Mouse (Mus musculus): Measurements from ENCODE around the gene Inpp5d. TPM values are rescaled to one million over a fixed set of nuclear protein-coding genes. Genes with fewer than 3 reads are reported as not detected.

Gene Inpp5d
- polyA plus RNA-seq, 1 experiment: 278 TPM

- no peak overlapping the region for H3K27ac ChIP-seq (ENCODE audit: control insufficient read depth, insufficient read depth, low read length)
- H3K27me3 ChIP-seq (ENCODE audit: control insufficient read depth, insufficient read depth, low read length): no peaks in the 10 kb centered on the region
- no peaks in the 10 kb centered on the region for H3K4me1 ChIP-seq (replicated peaks; ENCODE audit: control insufficient read depth, insufficient read depth, low read length)
- 76% methylated on average over 8 of the region's 8 CpGs for WGBS
- TF ChIP-seq POLR2A (IDR thresholded peaks at IDR 0.05; ENCODE audit: control insufficient read depth, extremely low read depth, insufficient read depth, low read length, poor library complexity) (no peak), CTCF (IDR thresholded peaks at IDR 0.05; ENCODE audit: borderline replicate concordance, control insufficient read depth, extremely low read depth, insufficient read depth, low read length, poor library complexity) (no peak)
- H3K4me3 ChIP-seq (ENCODE audit: control insufficient read depth, insufficient read depth, low read length): no peak overlapping the region
- peaks cover 18% of the 10 kb centered on the region for H3K36me3 ChIP-seq (ENCODE audit: control insufficient read depth, insufficient read depth, low read length)
- DNase-seq: no peak
Measured at GRCm38 (mm10) chr1:87721382-87721781, 101.3 kb downstream of the Inpp5d start.

GRCm38 (mm10) chr1:87722081-87722480 lies 102.0 kb downstream of the Inpp5d start:
- H3K36me3 ChIP-seq (ENCODE audit: control insufficient read depth, insufficient read depth, low read length): peaks cover 15% of the 10 kb centered on the region
- H3K27ac ChIP-seq (ENCODE audit: control insufficient read depth, insufficient read depth, low read length): no peak overlapping the region
- DNase-seq: no peak
- WGBS: 92% methylated on average over 2 of the region's 2 CpGs
- H3K4me1 ChIP-seq (replicated peaks; ENCODE audit: control insufficient read depth, insufficient read depth, low read length): no peaks in the 10 kb centered on the region
- H3K27me3 ChIP-seq (ENCODE audit: control insufficient read depth, insufficient read depth, low read length): no peaks in the 10 kb centered on the region
- H3K4me3 ChIP-seq (ENCODE audit: control insufficient read depth, insufficient read depth, low read length): no peak overlapping the region
- TF ChIP-seq CTCF (IDR thresholded peaks at IDR 0.05; ENCODE audit: borderline replicate concordance, control insufficient read depth, extremely low read depth, insufficient read depth, low read length, poor library complexity) (no peak), POLR2A (IDR thresholded peaks at IDR 0.05; ENCODE audit: control insufficient read depth, extremely low read depth, insufficient read depth, low read length, poor library complexity) (no peak)

DNA sequence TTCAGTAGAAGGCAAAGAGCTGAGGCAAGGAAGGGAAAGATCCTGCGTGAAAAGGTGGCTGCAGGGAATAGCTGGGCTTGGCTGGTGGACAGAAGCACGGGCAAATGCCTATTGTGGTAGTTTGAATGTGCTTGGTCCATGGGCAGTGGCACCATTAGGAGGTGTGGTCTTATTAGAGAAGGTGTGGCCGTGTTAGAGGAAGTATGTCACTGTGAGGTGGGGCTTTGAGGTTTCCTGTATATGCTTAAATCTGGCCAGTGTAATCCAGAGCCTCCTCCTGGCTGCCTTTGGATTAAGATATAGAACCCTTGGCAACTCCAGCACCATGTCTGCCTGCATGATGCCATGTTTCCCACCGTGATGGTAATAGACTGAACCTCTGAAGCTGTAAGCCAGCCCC lies 103.2 kb downstream of the Inpp5d start:
- Histone ChIP-seq H3K4me1 (replicated peaks; ENCODE audit: control insufficient read depth, insufficient read depth, low read length) (no peaks in the 10 kb centered on the region), H3K4me3 (ENCODE audit: control insufficient read depth, insufficient read depth, low read length) (no peak overlapping the region), H3K27ac (ENCODE audit: control insufficient read depth, insufficient read depth, low read length) (no peak overlapping the region), H3K36me3 (ENCODE audit: control insufficient read depth, insufficient read depth, low read length) (peaks cover 12% of the 10 kb centered on the region), H3K27me3 (ENCODE audit: control insufficient read depth, insufficient read depth, low read length) (no peaks in the 10 kb centered on the region)
- no peak for DNase-seq
- 63% methylated on average over 4 of the region's 4 CpGs for WGBS
- TF ChIP-seq CTCF (IDR thresholded peaks at IDR 0.05; ENCODE audit: borderline replicate concordance, control insufficient read depth, extremely low read depth, insufficient read depth, low read length, poor library complexity) (no peak), POLR2A (IDR thresholded peaks at IDR 0.05; ENCODE audit: control insufficient read depth, extremely low read depth, insufficient read depth, low read length, poor library complexity) (no peak)

DNA sequence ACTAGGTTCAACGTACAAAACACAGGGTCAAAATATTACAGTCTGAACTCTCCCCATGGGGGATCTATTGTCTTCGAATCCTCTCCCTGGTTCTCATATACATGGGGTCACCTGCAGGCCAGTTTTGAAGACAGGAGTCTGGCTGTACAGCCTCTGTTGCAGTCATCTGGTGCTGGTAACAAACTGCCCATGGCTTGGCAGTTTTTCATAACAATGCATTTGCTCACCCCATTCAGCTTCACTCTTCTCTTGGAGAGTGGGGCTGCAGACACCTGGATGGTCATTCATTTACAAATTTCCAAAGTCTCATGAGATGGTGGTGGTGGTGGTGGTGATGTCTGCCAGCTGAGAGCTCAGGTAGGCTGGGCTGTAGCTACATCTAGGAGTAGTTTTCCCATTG lies 109.0 kb downstream of the Inpp5d start:
- WGBS: 84% methylated on average over 2 of the region's 2 CpGs
- Histone ChIP-seq H3K4me3 (ENCODE audit: control insufficient read depth, insufficient read depth, low read length) (no peak overlapping the region), H3K4me1 (replicated peaks; ENCODE audit: control insufficient read depth, insufficient read depth, low read length) (no peaks in the 10 kb centered on the region), H3K27ac (ENCODE audit: control insufficient read depth, insufficient read depth, low read length) (no peak overlapping the region), H3K36me3 (ENCODE audit: control insufficient read depth, insufficient read depth, low read length) (no peaks in the 10 kb centered on the region), H3K27me3 (ENCODE audit: control insufficient read depth, insufficient read depth, low read length) (no peaks in the 10 kb centered on the region)
- TF ChIP-seq POLR2A (IDR thresholded peaks at IDR 0.05; ENCODE audit: control insufficient read depth, extremely low read depth, insufficient read depth, low read length, poor library complexity) (no peak), CTCF (IDR thresholded peaks at IDR 0.05; ENCODE audit: borderline replicate concordance, control insufficient read depth, extremely low read depth, insufficient read depth, low read length, poor library complexity) (no peak)
- no peak for DNase-seq

- WGBS: 91% methylated on average over 6 of the region's 6 CpGs
- no peaks in the 10 kb centered on the region for H3K27me3 ChIP-seq (ENCODE audit: control insufficient read depth, insufficient read depth, low read length)
- no peaks in the 10 kb centered on the region for H3K36me3 ChIP-seq (ENCODE audit: control insufficient read depth, insufficient read depth, low read length)
- DNase-seq: no peak
- H3K27ac ChIP-seq (ENCODE audit: control insufficient read depth, insufficient read depth, low read length): no peak overlapping the region
- H3K4me1 ChIP-seq (replicated peaks; ENCODE audit: control insufficient read depth, insufficient read depth, low read length): no peaks in the 10 kb centered on the region
- TF ChIP-seq POLR2A (IDR thresholded peaks at IDR 0.05; ENCODE audit: control insufficient read depth, extremely low read depth, insufficient read depth, low read length, poor library complexity): no peak
- TF ChIP-seq CTCF (IDR thresholded peaks at IDR 0.05; ENCODE audit: borderline replicate concordance, control insufficient read depth, extremely low read depth, insufficient read depth, low read length, poor library complexity): no peak
- no peak overlapping the region for H3K4me3 ChIP-seq (ENCODE audit: control insufficient read depth, insufficient read depth, low read length)
Measured at GRCm38 (mm10) chr1:87729850-87730249, 109.7 kb downstream of the Inpp5d start.

DNA sequence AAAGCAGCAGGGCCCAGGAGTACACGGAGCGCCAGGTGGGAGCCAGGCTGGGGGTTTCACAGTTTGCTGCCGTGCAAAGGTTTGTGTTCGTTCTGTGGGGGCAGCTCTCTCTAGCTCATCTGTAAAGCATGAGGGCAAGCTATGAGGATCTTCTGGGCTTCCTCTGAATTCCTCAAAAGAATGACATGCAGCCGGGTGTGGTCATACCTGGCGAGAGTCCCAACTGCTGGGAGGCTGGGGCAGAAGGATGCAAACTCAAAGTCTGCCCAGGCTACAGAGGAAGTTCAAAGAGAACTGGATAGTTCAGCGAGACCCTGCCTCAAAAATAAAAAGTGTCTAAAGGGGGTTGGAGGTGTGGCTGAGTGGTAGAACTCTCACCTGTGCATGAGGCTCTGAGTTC lies 110.2 kb downstream of the Inpp5d start:
- H3K27me3 ChIP-seq (ENCODE audit: control insufficient read depth, insufficient read depth, low read length): no peaks in the 10 kb centered on the region
- H3K27ac ChIP-seq (ENCODE audit: control insufficient read depth, insufficient read depth, low read length): no peak overlapping the region
- DNase-seq: no peak
- WGBS: 83% methylated on average over 7 of the region's 7 CpGs
- H3K4me3 ChIP-seq (ENCODE audit: control insufficient read depth, insufficient read depth, low read length): no peak overlapping the region
- H3K36me3 ChIP-seq (ENCODE audit: control insufficient read depth, insufficient read depth, low read length): no peaks in the 10 kb centered on the region
- TF ChIP-seq POLR2A (IDR thresholded peaks at IDR 0.05; ENCODE audit: control insufficient read depth, extremely low read depth, insufficient read depth, low read length, poor library complexity) (no peak), CTCF (IDR thresholded peaks at IDR 0.05; ENCODE audit: borderline replicate concordance, control insufficient read depth, extremely low read depth, insufficient read depth, low read length, poor library complexity) (no peak)
- H3K4me1 ChIP-seq (replicated peaks; ENCODE audit: control insufficient read depth, insufficient read depth, low read length): no peaks in the 10 kb centered on the region

DNA sequence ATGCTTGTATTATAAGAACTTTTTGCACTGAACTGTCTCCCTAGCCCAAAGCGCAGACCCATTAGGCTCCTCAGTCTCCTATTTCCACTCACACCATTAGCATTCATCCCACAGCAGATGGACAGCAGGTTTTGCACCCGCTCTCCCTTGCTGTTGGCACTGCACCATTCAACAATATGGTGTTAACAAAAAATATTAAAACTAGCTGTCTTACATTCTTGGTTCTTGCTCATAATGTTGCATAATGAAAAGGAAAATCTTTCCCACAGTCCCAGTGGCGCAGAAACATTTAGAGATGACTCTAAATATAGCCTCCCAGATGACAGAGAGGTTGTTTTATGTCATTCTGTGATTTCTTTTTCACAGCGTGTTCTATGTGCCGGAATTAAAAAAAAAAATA lies 113.1 kb downstream of the Inpp5d start:
- TF ChIP-seq CTCF (IDR thresholded peaks at IDR 0.05; ENCODE audit: borderline replicate concordance, control insufficient read depth, extremely low read depth, insufficient read depth, low read length, poor library complexity) (no peak), POLR2A (IDR thresholded peaks at IDR 0.05; ENCODE audit: control insufficient read depth, extremely low read depth, insufficient read depth, low read length, poor library complexity) (no peak)
- Histone ChIP-seq H3K27ac (ENCODE audit: control insufficient read depth, insufficient read depth, low read length) (no peak overlapping the region), H3K4me1 (replicated peaks; ENCODE audit: control insufficient read depth, insufficient read depth, low read length) (no peaks in the 10 kb centered on the region), H3K27me3 (ENCODE audit: control insufficient read depth, insufficient read depth, low read length) (no peaks in the 10 kb centered on the region), H3K36me3 (ENCODE audit: control insufficient read depth, insufficient read depth, low read length) (no peaks in the 10 kb centered on the region), H3K4me3 (ENCODE audit: control insufficient read depth, insufficient read depth, low read length) (no peak overlapping the region)
- 88% methylated on average over 5 of the region's 5 CpGs for WGBS
- no peak for DNase-seq
